Mouse (Mus musculus) G1E (cell line): ENCODE results near the gene Wnt3a.

Experiments used
- CTCF ChIP-seq: IDR thresholded peaks from 2 replicates; pipeline ENCODE4 v1.5.1; 2012; ENCODE audit warnings: low read depth, low read length, inconsistent platforms, mixed read lengths
- GATA1 ChIP-seq: IDR thresholded peaks from 2 replicates; pipeline ENCODE4 v1.6.1; 2012; ENCODE audit warnings: borderline replicate concordance, low read length, inconsistent platforms, mixed read lengths
- POLR2AphosphoS5 ChIP-seq: IDR thresholded peaks from 2 replicates; pipeline ENCODE4 v1.6.1; 2012; ENCODE audit warnings: low read depth, low read length, inconsistent platforms; ENCODE audit not compliant: insufficient replicate concordance
- TAL1 ChIP-seq: conservative IDR thresholded peaks from 2 replicates; pipeline ENCODE4 v1.6.1; 2012; ENCODE audit warnings: low read depth, low read length, inconsistent platforms, mixed read lengths

DNA sequence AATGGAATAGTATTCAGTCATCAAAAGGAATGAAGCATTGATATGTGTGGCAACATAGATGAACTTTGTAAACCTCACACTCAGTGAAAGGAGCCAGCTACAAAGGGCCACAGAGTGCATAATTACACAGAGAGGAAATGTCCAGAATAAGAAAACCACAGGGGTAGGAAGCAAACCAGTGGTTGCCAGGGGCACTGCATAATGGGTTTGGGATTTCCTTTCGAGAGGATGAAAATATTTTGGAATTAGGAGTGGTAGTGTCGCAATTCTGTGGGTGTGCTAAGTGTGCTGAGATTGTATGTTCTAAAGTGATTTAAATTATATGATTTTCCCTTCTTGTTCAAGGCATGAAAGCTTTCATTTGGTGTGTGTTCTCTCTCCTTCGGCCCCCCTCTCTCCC is 16.4 kb downstream of the Wnt3a start:
- no peak for TF ChIP-seq CTCF
- TF ChIP-seq GATA1: no peak
- no peak for TF ChIP-seq POLR2AphosphoS5
- no peak for TF ChIP-seq TAL1
